Mouse (Mus musculus) small intestine, adult 2 months (tissue): ENCODE measurements around the gene Tssc4.

Experiments used
- CTCF ChIP-seq: fragments of 200-500 bp; IDR thresholded peaks from 2 replicates; pipeline ENCODE4 v1.5.1; 2012; ENCODE audit warnings: low read depth, mild to moderate bottlenecking, control low read depth, inconsistent platforms, low read length, moderate library complexity, mixed read lengths; ENCODE audit not compliant: insufficient replicate concordance, insufficient read length; ENCODE audit errors: extremely low read depth
- POLR2A ChIP-seq: fragments of 200-500 bp; IDR thresholded peaks from 2 replicates; pipeline ENCODE4 v1.6.1; 2012; ENCODE audit warnings: low read depth, mild to moderate bottlenecking, control low read depth, inconsistent platforms, low read length, moderate library complexity

DNA sequence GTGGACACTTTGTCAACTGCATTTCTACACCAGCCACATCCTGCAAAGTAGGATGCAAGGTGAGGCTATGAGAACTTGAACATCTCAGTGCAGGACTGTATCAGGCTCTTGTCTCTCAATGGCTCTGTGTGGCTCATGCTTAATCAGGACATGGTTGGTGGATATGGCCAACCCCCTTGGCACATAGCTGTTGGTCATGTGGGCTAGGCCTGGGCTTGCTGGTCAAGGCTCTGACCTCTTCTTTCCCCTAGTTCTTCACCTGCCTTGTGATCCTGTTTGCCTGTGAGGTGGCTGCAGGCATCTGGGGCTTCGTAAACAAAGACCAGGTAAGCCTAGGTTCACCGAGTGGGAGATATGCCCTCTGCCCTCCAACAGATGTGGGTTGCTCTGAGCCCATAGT, 3.4 kb upstream of the Tssc4 start:
- TF ChIP-seq CTCF (no peak), POLR2A (no peak)
